In the genomic region with DNA sequence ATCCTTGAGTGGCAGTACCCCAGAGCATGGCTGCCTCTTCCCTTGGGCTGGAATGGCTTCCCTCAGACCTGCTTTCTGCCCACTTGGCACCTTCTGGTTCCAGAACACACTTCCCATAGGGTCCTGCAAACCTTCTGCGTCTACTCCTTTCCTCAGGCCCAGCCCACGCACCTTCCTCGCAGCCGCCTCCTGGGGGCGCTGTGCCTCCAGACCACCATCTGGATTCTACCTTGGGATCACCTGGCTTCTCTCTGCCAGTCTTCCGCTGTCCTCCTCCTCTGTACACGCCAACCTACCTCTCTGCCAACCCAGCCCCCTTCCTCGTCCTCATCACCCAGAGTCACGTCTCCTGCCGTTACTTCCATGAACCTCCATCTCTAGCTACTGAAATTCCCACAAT, we compare ENCODE assay signal across 11 mouse cellular contexts.
A peak's percentile ranks its signal among the peaks of the same experiment; 100 is the strongest.
DNase-seq lines count a peak whose midpoint lies in the region; ATAC-seq and TF ChIP-seq lines count a peak whose summit lies in the region.
"Had no signal": no experiment of that assay in that cellular context is flagged by ENCODE, and none has a peak within 500 bp of the region (broad histone marks: within the 10 kb centered on the region; RNA-seq: fewer than 3 reads in every experiment).

No protein-coding gene starts in this region.

- dilution Hi-C loops in CH12.LX (cut with MboI; ENCODE audit: extremely low pct_ligation_motif_present, extremely low pct_unique_long_range_greater_than_20kb, low sequenced_read_pairs): no loop called here

- H3K4me2 ChIP-seq in CH12.LX (ENCODE audit: insufficient read depth, low read depth, poor library complexity, severe bottlenecking): no peak overlapping the region
- no peak overlapping the region for H3K4me2 ChIP-seq in intestine, embryonic 16.5 days (ENCODE audit: low read depth, low read length)
- H3K4me2 ChIP-seq: heart, embryonic 12.5 days had no signal

- TF ChIP-seq EP300 in CH12.LX (IDR thresholded peaks at IDR 0.05; ENCODE audit: low read length): no peak

- no peaks in the 10 kb centered on the region for H3K9me3 ChIP-seq in CH12.LX (replicated peaks; ENCODE audit: low read length)
- H3K9me3 ChIP-seq in intestine, embryonic 16.5 days (ENCODE audit: control insufficient read depth, low read length): no peaks in the 10 kb centered on the region
- H3K9me3 ChIP-seq: heart, embryonic 12.5 days had no signal

- peak; percentile 48 for TF ChIP-seq CTCF in layer of hippocampus, adult 2 months (conservative IDR thresholded peaks at IDR 0.05)
- peak in 1 of 2 experiments; percentile 55; a peak in 2 of 4 replicates for TF ChIP-seq CTCF in CH12.LX (conservative IDR thresholded peaks at IDR 0.05 in 1 of 2, IDR thresholded peaks at IDR 0.05 in 1 of 2; ENCODE audit: low read depth in 2 of 2, low read length in 2 of 2)

- H3K4me3 ChIP-seq in layer of hippocampus, adult 2 months: no peak overlapping the region
- H3K4me3 ChIP-seq in CH12.LX (replicated peaks in 1 of 3; ENCODE audit: low read depth in 2 of 3, low read length in 2 of 3, poor library complexity in 1 of 3): no peak overlapping the region
- H3K4me3 ChIP-seq in intestine, embryonic 16.5 days (ENCODE audit: low read length): no peak overlapping the region
- H3K4me3 ChIP-seq: heart, embryonic 12.5 days had no signal

- peak; percentile 52 for TF ChIP-seq RAD21 in CH12.LX (IDR thresholded peaks at IDR 0.05; ENCODE audit: low read depth, low read length)

- H3K79me2 ChIP-seq in CH12.LX (replicated peaks; ENCODE audit: control insufficient read depth, extremely low read depth, insufficient read depth, poor library complexity, severe bottlenecking): no peaks in the 10 kb centered on the region

- peaks cover 3 to 44% of the 10 kb centered on the region in 2 experiments; a peak in 3 of 4 replicates for H3K4me1 ChIP-seq in CH12.LX (ENCODE audit: control insufficient read depth in 1 of 2, insufficient read depth in 2 of 2)
- H3K4me1 ChIP-seq in intestine, embryonic 16.5 days (ENCODE audit: control insufficient read depth, insufficient read depth, low read length): peaks cover 79% of the 10 kb centered on the region

- no peaks in the 10 kb centered on the region for H3K36me3 ChIP-seq in CH12.LX (replicated peaks in 1 of 2; ENCODE audit: control insufficient read depth in 1 of 2, insufficient read depth in 1 of 2, low read length in 1 of 2)
- no peaks in the 10 kb centered on the region for H3K36me3 ChIP-seq in intestine, embryonic 16.5 days (ENCODE audit: control insufficient read depth, insufficient read depth, low read length)
- H3K36me3 ChIP-seq: heart, embryonic 12.5 days had no signal

- peak; percentile 36 for DNase-seq in CD4-positive, CD25-positive, alpha-beta regulatory T cell, adult 2 months (ENCODE audit: low read depth, low spot score)
- no peak for DNase-seq in layer of hippocampus, adult 2 months (ENCODE audit: low spot score in 2 of 2)
- DNase-seq in layer of hippocampus, postnatal 14 days (ENCODE audit: low spot score in 2 of 2): no peak
- DNase-seq in CH12.LX (ENCODE audit: extremely low read depth): no peak
- no peak for DNase-seq in c-Kit-positive CD71-positive TER-119-positive erythroid progenitor cells, embryonic 14.5 days (ENCODE audit: low spot score)
- DNase-seq in embryo, embryonic 10 days (ENCODE audit: low spot score): no peak
- DNase-seq: cerebellum, postnatal 10 days had no signal

- no peaks in the 10 kb centered on the region for H3K27me3 ChIP-seq in CH12.LX (replicated peaks)
- no peaks in the 10 kb centered on the region for H3K27me3 ChIP-seq in intestine, embryonic 16.5 days (replicated peaks; ENCODE audit: control insufficient read depth, insufficient read depth, low read length)
- H3K27me3 ChIP-seq: heart, embryonic 12.5 days had no signal

- in situ Hi-C loops in CH12.LX (cut with MboI; ENCODE audit: low pct_ligation_motif_present, low pct_unique_long_range_greater_than_20kb, low sequenced_read_pairs): no loop called here

- no peak for TF ChIP-seq POLR2A in CH12.LX (IDR thresholded peaks at IDR 0.05; ENCODE audit: low read depth, low read length)

- 84% methylated on average over 10 of the region's 10 CpGs for WGBS in intestine, embryonic 16.5 days

- no peak for ATAC-seq in CD4-positive, CD25-positive, alpha-beta regulatory T cell, adult 4 months
- ATAC-seq in intestine, embryonic 16.5 days: no peak

- no peak overlapping the region for H3K27ac ChIP-seq in layer of hippocampus, adult 2 months
- no peak overlapping the region for H3K27ac ChIP-seq in CH12.LX (ENCODE audit: insufficient read depth, low read depth)
- peak overlapping the region; percentile 97; the same call in 1 of the 2 replicates for H3K27ac ChIP-seq in intestine, embryonic 16.5 days (ENCODE audit: low read length)
- H3K27ac ChIP-seq: macrophage had no signal

- H3K9ac ChIP-seq in CH12.LX (ENCODE audit: insufficient read depth, low read depth): no peak overlapping the region
- no peak overlapping the region; the same call in 1 of the 2 replicates for H3K9ac ChIP-seq in intestine, embryonic 16.5 days (ENCODE audit: low read depth, low read length)
- H3K9ac ChIP-seq: heart, embryonic 12.5 days had no signal

TF ChIP-seq in CH12.LX, 34 proteins besides CTCF, POLR2A, EP300 and RAD21:
- TF ChIP-seq IRF4 (IDR thresholded peaks at IDR 0.05; ENCODE audit: low read depth, low read length) (no peak), ZKSCAN1 (IDR thresholded peaks at IDR 0.05; ENCODE audit: borderline replicate concordance, low read depth, low read length) (no peak), SIN3A (IDR thresholded peaks at IDR 0.05; ENCODE audit: low read length) (no peak), SMC3 (IDR thresholded peaks at IDR 0.05; ENCODE audit: low read depth, low read length) (peak; percentile 56), NELFE (IDR thresholded peaks at IDR 0.05; ENCODE audit: low read depth, low read length) (no peak)
